Mouse (Mus musculus) heart, adult 2 months (tissue): ENCODE measurements around the gene Snx22. TPM values are rescaled to one million over a fixed set of nuclear protein-coding genes. Genes with fewer than 3 reads are reported as not detected.

Experiments used
- DNase-seq, 2 experiments: peaks; one replicate each; pipeline ENCODE4 v3.0.0; 2021
- H3K27ac ChIP-seq: fragments of 200-600 bp; 2 replicates; pipeline ENCODE4 v1.8.1; 2022
- H3K27me3 ChIP-seq: fragments of 200-500 bp; 2 replicates; pipeline ENCODE4 v1.6.1; 2012; ENCODE audit warnings: mild to moderate bottlenecking, low read length, inconsistent platforms, mixed read lengths; ENCODE audit not compliant: control insufficient read depth, insufficient read depth
- H3K36me3 ChIP-seq: fragments of 200-500 bp; 2 replicates; pipeline ENCODE4 v1.6.1; 2012; ENCODE audit warnings: low read length, inconsistent platforms; ENCODE audit not compliant: control insufficient read depth, insufficient read depth
- H3K4me1 ChIP-seq: fragments of 200-500 bp; 2 replicates; pipeline ENCODE4 v1.6.1; 2011; ENCODE audit warnings: low read length; ENCODE audit not compliant: control insufficient read depth, insufficient read depth
- H3K4me3 ChIP-seq: fragments of 200-600 bp; 2 replicates; pipeline ENCODE4 v1.8.1; 2022
- H3K79me2 ChIP-seq: fragments of 200-500 bp; replicated peaks from 2 replicates; pipeline ENCODE4 v1.6.1; 2012; ENCODE audit warnings: mild to moderate bottlenecking, inconsistent platforms, low read length, moderate library complexity, mixed read lengths; ENCODE audit not compliant: control insufficient read depth, insufficient read depth
- H3K9ac ChIP-seq: fragments of 200-500 bp; 2 replicates; pipeline ENCODE4 v1.6.1; 2012; ENCODE audit warnings: low read depth, mild to moderate bottlenecking, control low read depth, inconsistent platforms, low read length, mixed read lengths
- CTCF ChIP-seq: fragments of 200-600 bp; IDR thresholded peaks from 2 replicates; pipeline ENCODE4 v1.8.1; 2022; ENCODE audit warnings: antibody characterized with exemption, mild to moderate bottlenecking, moderate library complexity
- EP300 ChIP-seq: fragments of 200-500 bp; IDR thresholded peaks from 2 replicates; pipeline ENCODE4 v1.6.1; 2011; ENCODE audit warnings: low read depth, low read length, control low read depth; ENCODE audit not compliant: insufficient read depth
- POLR2A ChIP-seq: fragments of 200-500 bp; IDR thresholded peaks from 2 replicates; pipeline ENCODE4 v1.6.1; 2011; ENCODE audit warnings: mild to moderate bottlenecking, low read depth, low read length, control low read depth; ENCODE audit not compliant: insufficient read depth
- WGBS: fragments of 180-500 bp; shearing (Covaris S2); methylation state at CpG from one replicate; pipeline ENCODE4 v1.1.7; 2018; 5-methylcytosine and 5-hydroxymethylcytosine counted together
- intact Hi-C: fragments of 180-260 bp; cut with DNase I; formaldehyde crosslinking; loops from one replicate; pipeline ENCODE4 v1.15.1; 2025
- polyA plus RNA-seq: library from polyadenylated mRNA; depleted of rRNA; stranded (reverse); fragments of >200 nt; gene quantifications from 2 replicates; pipeline ENCODE4 v1.2.3, GENCODE M21; 2012
- total RNA-seq, 2 experiments: library from RNA; stranded (reverse); gene quantifications; 2 replicates each; pipeline ENCODE4 v1.2.3; 2021

Gene Snx22
- total and polyA plus RNA-seq, 3 experiments = 0.70 to 0.86 (median 0.70) TPM

DNA sequence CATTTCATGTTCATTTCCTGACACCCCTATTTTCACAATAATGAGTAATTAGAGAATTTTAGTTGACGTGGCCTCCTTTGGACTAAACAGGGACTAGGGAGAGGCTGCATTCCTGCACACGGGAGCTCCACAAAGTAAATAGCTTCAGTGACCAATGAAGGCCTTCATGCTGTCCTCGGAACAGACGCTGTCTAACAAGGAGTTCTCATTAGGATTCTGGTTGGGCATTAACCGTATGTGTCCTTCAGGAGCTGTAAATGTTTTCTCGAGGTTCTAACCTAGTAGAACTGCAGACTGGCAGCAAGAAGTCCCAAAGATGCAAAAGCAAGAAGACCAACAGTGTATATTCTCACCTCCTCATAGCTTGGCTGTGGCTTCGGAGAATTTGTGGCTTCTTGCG is 35.6 kb upstream of the Snx22 start:
- Histone ChIP-seq H3K4me3 (no peak overlapping the region), H3K27me3 (no peaks in the 10 kb centered on the region), H3K36me3 (peaks cover 3% of the 10 kb centered on the region; the same call in 1 of the 2 replicates), H3K79me2 (no peaks in the 10 kb centered on the region), H3K4me1 (no peaks in the 10 kb centered on the region), H3K27ac (no peak overlapping the region), H3K9ac (no peak overlapping the region)
- intact Hi-C loops = no loop called here
- no peak for DNase-seq
- 96% methylated on average over 8 of the region's 8 CpGs for WGBS
- TF ChIP-seq POLR2A = no peak
- no peak for TF ChIP-seq CTCF
- TF ChIP-seq EP300 = no peak

DNA sequence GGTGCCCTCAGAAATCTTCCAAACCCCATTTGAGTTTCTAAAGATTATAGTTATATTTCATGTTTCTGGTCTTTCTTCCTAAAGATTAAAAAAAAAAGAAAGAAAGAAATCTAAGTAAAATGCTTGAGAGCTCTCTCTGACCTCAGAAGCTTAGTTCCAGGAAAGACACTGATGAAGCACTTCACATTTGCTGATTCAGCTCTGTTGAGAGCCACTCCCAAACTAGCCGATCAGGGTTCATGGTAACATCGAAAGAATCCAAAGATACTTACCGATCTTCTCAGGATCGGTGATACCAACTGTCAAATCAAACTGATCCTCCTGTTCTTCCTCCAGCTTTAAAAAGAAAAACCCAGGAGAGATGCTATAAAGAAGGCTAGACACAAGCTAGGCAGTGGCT is 35.1 kb upstream of the Snx22 start:
- no peaks in the 10 kb centered on the region for H3K4me1 ChIP-seq
- H3K79me2 ChIP-seq = no peaks in the 10 kb centered on the region
- peaks cover 3% of the 10 kb centered on the region; the same call in 1 of the 2 replicates for H3K36me3 ChIP-seq
- DNase-seq = no peak
- intact Hi-C loops = no loop called here
- no peak overlapping the region for H3K4me3 ChIP-seq
- H3K27me3 ChIP-seq = no peaks in the 10 kb centered on the region
- 87% methylated on average over 4 of the region's 4 CpGs for WGBS
- no peak for TF ChIP-seq CTCF
- no peak overlapping the region for H3K27ac ChIP-seq
- no peak overlapping the region for H3K9ac ChIP-seq

DNA sequence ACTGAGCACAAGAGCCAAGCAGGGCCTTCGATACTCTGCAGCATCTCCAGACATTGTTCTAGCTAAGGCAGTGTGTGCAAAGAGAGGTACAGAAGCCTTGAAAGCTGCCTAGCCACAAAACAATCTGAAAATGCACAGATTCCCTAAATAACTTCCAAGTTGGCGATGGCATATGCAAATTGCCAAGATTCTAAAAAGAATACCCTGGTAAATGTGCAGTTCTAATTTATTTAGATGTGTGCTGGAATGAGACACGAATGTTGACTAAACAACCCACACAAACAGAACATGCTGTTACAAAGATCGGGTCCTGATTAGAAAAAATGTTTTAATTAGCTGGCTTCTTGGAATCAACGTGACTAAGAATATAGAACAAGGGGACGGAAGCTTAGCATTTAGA is 33.1 kb upstream of the Snx22 start:
- Histone ChIP-seq H3K4me1 (no peaks in the 10 kb centered on the region), H3K27me3 (no peaks in the 10 kb centered on the region), H3K36me3 (no peaks in the 10 kb centered on the region), H3K79me2 (no peaks in the 10 kb centered on the region), H3K27ac (no peak overlapping the region), H3K4me3 (no peak overlapping the region), H3K9ac (no peak overlapping the region)
- no peak for TF ChIP-seq EP300
- no peak for TF ChIP-seq POLR2A
- no peak for TF ChIP-seq CTCF
- WGBS = 91% methylated on average over 6 of the region's 6 CpGs
- no peak for DNase-seq
- intact Hi-C loops = no loop called here

DNA sequence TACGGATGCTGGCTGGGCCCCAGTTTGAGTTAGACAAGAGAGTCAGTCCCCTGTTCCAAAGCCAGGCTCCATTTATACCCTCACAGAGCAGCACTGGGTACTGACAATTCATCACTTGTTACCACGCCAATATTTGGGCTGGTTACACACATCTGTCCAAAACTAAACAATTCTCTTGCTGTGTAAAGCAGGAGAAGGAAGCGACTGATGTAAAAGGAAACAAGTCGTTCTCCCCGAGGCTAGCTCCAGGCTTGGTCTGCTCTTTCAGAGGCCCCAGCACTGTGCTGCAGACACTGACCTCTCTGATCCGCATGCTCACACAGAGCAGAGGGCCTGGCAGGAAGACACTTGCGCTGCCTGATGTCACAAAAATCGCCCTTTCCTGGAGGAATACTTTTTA is 32.1 kb upstream of the Snx22 start:
- TF ChIP-seq EP300 = no peak
- no peak for TF ChIP-seq POLR2A
- TF ChIP-seq CTCF = no peak
- DNase-seq = no peak
- Histone ChIP-seq H3K27me3 (no peaks in the 10 kb centered on the region), H3K36me3 (no peaks in the 10 kb centered on the region), H3K79me2 (no peaks in the 10 kb centered on the region), H3K4me3 (no peak overlapping the region), H3K4me1 (no peaks in the 10 kb centered on the region), H3K9ac (no peak overlapping the region), H3K27ac (no peak overlapping the region)
- 82% methylated on average over 8 of the region's 8 CpGs for WGBS
- intact Hi-C loops = no loop called here

DNA sequence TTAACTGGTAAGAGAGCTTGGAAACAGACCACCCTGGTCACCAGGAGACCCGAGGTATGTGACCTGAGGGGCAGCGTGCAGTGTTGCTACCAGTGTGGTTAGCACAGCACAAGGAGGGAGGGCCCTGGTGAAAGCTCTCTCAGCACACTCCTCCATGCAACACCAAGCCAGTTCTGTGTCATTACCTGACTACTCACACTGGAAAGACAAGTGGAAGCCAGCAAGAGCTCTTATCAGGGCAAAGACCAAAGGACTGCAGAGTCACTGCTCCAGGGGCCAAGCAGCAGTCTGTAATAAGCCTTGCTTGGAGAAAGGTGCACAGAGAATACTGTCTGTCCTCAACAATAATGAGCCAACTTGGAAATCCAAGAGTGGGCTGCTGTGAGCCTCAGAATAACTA is 23.1 kb upstream of the Snx22 start:
- intact Hi-C loops = no loop called here
- no peak overlapping the region for H3K4me3 ChIP-seq
- TF ChIP-seq EP300 (no peak), CTCF (no peak), POLR2A (no peak)
- H3K4me1 ChIP-seq = peaks cover 2% of the 10 kb centered on the region; the same call in 1 of the 2 replicates
- H3K9ac ChIP-seq = no peak overlapping the region
- H3K36me3 ChIP-seq = no peaks in the 10 kb centered on the region; the same call in 1 of the 2 replicates
- 66% methylated on average over 2 of the region's 2 CpGs for WGBS
- H3K27me3 ChIP-seq = no peaks in the 10 kb centered on the region
- no peaks in the 10 kb centered on the region for H3K79me2 ChIP-seq
- DNase-seq = no peak
- H3K27ac ChIP-seq = no peak overlapping the region

DNA sequence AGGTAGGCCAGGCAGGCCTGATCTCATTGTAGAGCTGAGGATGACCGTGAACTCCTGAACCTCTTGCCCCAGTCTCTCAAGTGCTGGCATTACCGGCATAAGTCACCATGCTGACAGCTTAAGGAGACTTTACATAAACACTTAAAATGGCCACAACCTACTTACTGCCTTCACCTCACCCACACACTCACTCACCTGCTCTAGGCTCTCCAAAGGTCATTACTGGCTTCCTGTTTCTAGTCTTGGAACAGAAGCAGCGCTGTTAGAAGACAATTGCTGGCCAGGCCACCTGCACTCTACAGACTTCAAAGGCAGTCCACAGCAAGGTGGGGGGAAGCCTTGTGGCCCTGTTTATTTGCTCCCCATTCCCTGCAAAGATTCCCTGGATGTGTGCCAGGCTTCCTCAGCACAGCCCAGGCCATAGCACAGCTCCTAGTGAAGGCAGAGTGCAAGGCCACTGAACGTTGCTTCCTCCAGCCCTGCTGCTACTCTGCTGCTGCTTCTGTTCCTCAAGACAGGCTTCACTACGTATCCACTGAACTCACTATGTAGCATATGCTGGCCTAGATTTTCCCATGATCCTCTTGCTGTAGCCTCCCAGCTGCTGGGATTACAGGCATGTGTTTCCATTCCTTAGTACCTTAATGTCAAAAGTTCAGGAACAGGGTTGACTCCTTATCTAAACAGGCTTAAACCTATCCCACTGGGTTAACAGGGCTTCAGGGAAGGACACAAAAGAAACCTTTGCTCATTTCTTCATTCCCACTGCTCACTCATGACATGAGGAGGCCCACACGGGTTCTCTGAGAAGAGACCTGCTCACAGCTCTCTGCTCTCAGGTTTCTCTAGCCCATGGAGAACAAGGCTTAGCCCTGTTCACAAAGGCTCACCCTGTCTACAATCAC is 22.1 kb upstream of the Snx22 start:
- Histone ChIP-seq H3K27me3 (no peaks in the 10 kb centered on the region), H3K9ac (no peak overlapping the region), H3K4me1 (peaks cover 2% of the 10 kb centered on the region; the same call in 1 of the 2 replicates), H3K36me3 (no peaks in the 10 kb centered on the region; the same call in 1 of the 2 replicates), H3K4me3 (no peak overlapping the region), H3K79me2 (no peaks in the 10 kb centered on the region), H3K27ac (no peak overlapping the region)
- WGBS = 66% methylated on average over 6 of the region's 6 CpGs
- intact Hi-C loops = no loop called here
- TF ChIP-seq CTCF (no peak), EP300 (no peak)
- DNase-seq = no peak
